In genomic region chr12:61521501-61522147, GRCm38 (mm10) we compare ENCODE assay signal across 9 mouse cellular contexts. TPM values are rescaled to one million over a fixed set of nuclear protein-coding genes. Genes with fewer than 3 reads are reported as not detected.
DNase-seq lines count a peak whose midpoint lies in the region; ATAC-seq lines count a peak whose summit lies in the region.
"Had no signal": no experiment of that assay in that cellular context is flagged by ENCODE, and none has a peak within 500 bp of the region (broad histone marks: within the 10 kb centered on the region; RNA-seq: fewer than 3 reads in every experiment).

No protein-coding gene starts in this region.

- H3K9ac ChIP-seq in midbrain, embryonic 11.5 days (ENCODE audit: low read length) = no peak overlapping the region

- H3K4me1 ChIP-seq in heart, embryonic 10.5 days = peaks cover 21% of the 10 kb centered on the region
- peaks cover 4% of the 10 kb centered on the region; the same call in 1 of the 2 replicates for H3K4me1 ChIP-seq in midbrain, embryonic 11.5 days (ENCODE audit: control insufficient read depth, insufficient read depth, low read length)

- H3K4me2 ChIP-seq in midbrain, embryonic 11.5 days = peak overlapping the region; percentile 35

- H3K4me3 ChIP-seq in heart, embryonic 10.5 days = peak overlapping the region; percentile 40
- H3K4me3 ChIP-seq in midbrain, embryonic 11.5 days (ENCODE audit: low read depth, low read length) = peak overlapping the region; percentile 20; the same call in 1 of the 2 replicates
- H3K4me3 ChIP-seq: megakaryocyte, embryonic 14.5 days had no signal

- no peak for DNase-seq in heart, embryonic 10.5 days (ENCODE audit: low spot score)
- DNase-seq in heart, adult 8-10 months (ENCODE audit: low spot score) = no peak
- DNase-seq in brain, adult 2 months (ENCODE audit: low read depth, low spot score) = peak; percentile 62
- DNase-seq in frontal cortex, postnatal 36 days (ENCODE audit: low spot score in 2 of 2) = peak; percentile 51 to 58
- peak; percentile 91 for DNase-seq in midbrain, embryonic 11.5 days (ENCODE audit: low spot score, missing footprints)
- no peak for DNase-seq in thymus, postnatal 10 days (ENCODE audit: low spot score in 2 of 2)
- DNase-seq in MN1 (ENCODE audit: low spot score) = no peak
- DNase-seq in adrenal gland, postnatal 14 days = no peak

- peaks cover 55% of the 10 kb centered on the region for H3K27me3 ChIP-seq in heart, embryonic 10.5 days (ENCODE audit: insufficient read depth, poor library complexity, severe bottlenecking)
- H3K27me3 ChIP-seq in midbrain, embryonic 11.5 days (ENCODE audit: control insufficient read depth, insufficient read depth, low read length) = peaks cover 32% of the 10 kb centered on the region

- H3K9me3 ChIP-seq in heart, embryonic 10.5 days = no peaks in the 10 kb centered on the region
- H3K9me3 ChIP-seq in midbrain, embryonic 11.5 days (ENCODE audit: control insufficient read depth, low read length) = no peaks in the 10 kb centered on the region

- no peak overlapping the region for H3K27ac ChIP-seq in heart, embryonic 10.5 days
- H3K27ac ChIP-seq in midbrain, embryonic 11.5 days (ENCODE audit: low read depth, low read length) = no peak overlapping the region

- H3K36me3 ChIP-seq in heart, embryonic 10.5 days = no peaks in the 10 kb centered on the region
- no peaks in the 10 kb centered on the region for H3K36me3 ChIP-seq in midbrain, embryonic 11.5 days (ENCODE audit: control insufficient read depth, insufficient read depth, low read length)

- no peak for ATAC-seq in midbrain, embryonic 11.5 days (ENCODE audit: low FRiP score)

- WGBS in heart, embryonic 10.5 days = 3% methylated on average over 20 of the region's 20 CpGs
- 2% methylated on average over 20 of the region's 20 CpGs for WGBS in midbrain, embryonic 11.5 days

RNA-seq across cellular contexts. Expression of gene Lrfn5, which starts 1.3 kb away (rescaled TPM):
- polyA plus RNA-seq in heart, embryonic 10.5 days (2016; fragmentation: Nextera tagmentation; extraction: Ambion mirVana) = 0.05 and 0.11 TPM in 2 replicates
- under 1 TPM in 2 of 4 experiments, not detected in 2; 0.09 to 0.14 TPM for total RNA-seq in heart, adult 8-10 months (2022)
- 1.9 and 2.6 TPM in 2 replicates for polyA plus RNA-seq in midbrain, embryonic 11.5 days (2014; fragmentation: Nextera tagmentation; extraction: Ambion mirVana)
- total RNA-seq in adrenal gland, postnatal 14 days (2021) = 0.33 TPM in 1 of 2 replicates, not detected in the other

Comparison
In these comparisons a context has a peak if more than half of its experiments do, and no peak if none do; other contexts are left out.
1. DNase-seq: peak in brain, adult 2 months (single experiment), frontal cortex, postnatal 36 days (2 of 2) and midbrain, embryonic 11.5 days (single experiment); none in heart, embryonic 10.5 days (single experiment), heart, adult 8-10 months (single experiment), thymus, postnatal 10 days (0 of 2), MN1 (single experiment) and adrenal gland, postnatal 14 days (single experiment).